Mouse (Mus musculus) liver, embryonic 14.5 days (tissue): ENCODE data around the gene Itpr1. TPM values are rescaled to one million over a fixed set of nuclear protein-coding genes. Genes with fewer than 3 reads are reported as not detected.

Source experiments
- ATAC-seq: fragments of 200-750 bp; cut with Nextera tagmentation; 2 replicates; pipeline ENCODE4 v1.8.0; 2017; ENCODE audit warnings: moderate number of reproducible peaks, mild to moderate bottlenecking, moderate library complexity; ENCODE audit not compliant: insufficient read depth
- DNase-seq, 3 experiments: peaks; one replicate each; pipeline ENCODE4 v3.0.0-alpha.2; 2012 to 2013; ENCODE audit warnings: low read depth in 3 of 3, low spot score in 3 of 3
- H3K27ac ChIP-seq: fragments of 300-500 bp; sonication (generic); 2 replicates; pipeline ENCODE4 v1.5.1; 2014; ENCODE audit warnings: moderate library complexity, mild to moderate bottlenecking, control low read depth, inconsistent platforms
- H3K27me3 ChIP-seq: fragments of 300-500 bp; sonication (generic); 2 replicates; pipeline ENCODE4 v1.6.1; 2014; ENCODE audit warnings: mild to moderate bottlenecking, low read length, moderate library complexity; ENCODE audit not compliant: control insufficient read depth, insufficient read depth
- H3K36me3 ChIP-seq: fragments of 300-500 bp; sonication (generic); replicated peaks from 2 replicates; pipeline ENCODE4 v1.6.1; 2014; ENCODE audit warnings: low read depth; ENCODE audit not compliant: control insufficient read depth, insufficient read depth
- H3K4me1 ChIP-seq, 2 experiments: fragments of 200-500 bp in 1 of 2; fragments of 300-500 bp in 1 of 2; sonication (generic) in 1 of 2; replicated peaks; 2 replicates each; pipeline ENCODE4 v1.6.1; 2012 to 2014; ENCODE audit warnings: antibody characterized with exemption in 1 of 2, inconsistent platforms in 1 of 2, low read length in 1 of 2; ENCODE audit not compliant: control insufficient read depth in 2 of 2, insufficient read depth in 2 of 2
- H3K4me2 ChIP-seq: fragments of 300-500 bp; sonication (generic); 2 replicates; pipeline ENCODE4 v1.6.1; 2014; ENCODE audit warnings: low read depth, mild to moderate bottlenecking, control low read depth, moderate library complexity
- H3K4me3 ChIP-seq, 2 experiments: fragments of 200-500 bp in 1 of 2; fragments of 300-500 bp in 1 of 2; sonication (generic) in 1 of 2; 2 replicates each; pipeline ENCODE4 v1.5.1; 2012 to 2014; ENCODE audit warnings: low read depth in 2 of 2, low read length in 2 of 2, mild to moderate bottlenecking in 2 of 2, control low read depth in 1 of 2, inconsistent platforms in 1 of 2, moderate library complexity in 1 of 2; ENCODE audit not compliant: insufficient read depth in 1 of 2
- H3K9ac ChIP-seq: fragments of 300-500 bp; sonication (generic); replicated peaks from 2 replicates; pipeline ENCODE4 v1.6.1; 2014; ENCODE audit warnings: mild to moderate bottlenecking, control low read depth, moderate library complexity
- H3K9me3 ChIP-seq: fragments of 300-500 bp; sonication (generic); 2 replicates; pipeline ENCODE4 v1.6.1; 2016; ENCODE audit warnings: low read length, mixed read lengths; ENCODE audit not compliant: control insufficient read depth
- CTCF ChIP-seq: IDR thresholded peaks from 2 replicates; pipeline ENCODE4 v1.5.1; 2016; ENCODE audit warnings: antibody characterized with exemption, low read depth, control low read depth
- EP300 ChIP-seq: IDR thresholded peaks from 2 replicates; pipeline ENCODE4 v1.6.1; 2016; ENCODE audit warnings: antibody characterized with exemption, low read depth
- WGBS: fragments of 180-500 bp; shearing (Covaris S2); extraction: QIAGEN DNeasy Blood & Tissue Kit; methylation state at CpG from one replicate; pipeline ENCODE4 v1.1.7; 2014; ENCODE audit not compliant: insufficient replicate concordance; 5-methylcytosine and 5-hydroxymethylcytosine counted together
- polyA plus RNA-seq, 2 experiments: library from polyadenylated mRNA; depleted of rRNA in 1 of 2; stranded (reverse) in 1 of 2; unstranded in 1 of 2; fragments of >200 nt; fragmentation: Nextera tagmentation in 1 of 2; extraction: Ambion mirVana in 1 of 2; gene quantifications; 2 replicates each; pipeline versions ENCODE4 v1.2.1 to v1.2.3; 2012 to 2014

The Itpr1 gene
- polyA plus RNA-seq, 2 experiments: 1.6 to 3.1 TPM

DNA sequence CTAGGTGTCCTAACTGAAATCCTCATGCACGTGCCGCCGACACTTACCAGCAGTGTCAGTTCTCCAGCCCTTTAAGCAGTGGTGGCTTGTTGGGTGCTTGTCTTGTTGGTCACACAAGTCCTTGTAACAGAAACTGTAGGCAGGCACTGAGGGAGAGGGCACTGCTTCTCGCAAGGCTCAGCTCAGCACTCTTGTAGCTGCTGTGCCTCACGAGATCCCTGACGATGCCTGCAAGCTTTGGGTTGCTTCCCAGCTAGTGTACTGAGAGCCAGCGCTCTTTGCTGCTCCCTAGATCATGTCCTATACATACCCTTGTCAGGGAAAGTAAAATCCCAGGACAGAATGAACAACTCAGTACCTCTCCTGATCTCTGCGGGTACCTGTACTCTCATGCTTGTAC lies 117.6 kb downstream of the Itpr1 start:
- H3K9me3 ChIP-seq: no peaks in the 10 kb centered on the region
- TF ChIP-seq CTCF: no peak
- TF ChIP-seq EP300: no peak
- no peak overlapping the region for H3K9ac ChIP-seq
- H3K27ac ChIP-seq: no peak overlapping the region
- ATAC-seq: no peak
- no peaks in the 10 kb centered on the region for H3K36me3 ChIP-seq
- H3K4me3 ChIP-seq: no peak overlapping the region
- no peak overlapping the region for H3K4me2 ChIP-seq
- DNase-seq: no peak
- no peaks in the 10 kb centered on the region for H3K27me3 ChIP-seq
- WGBS: 70% methylated on average over 8 of the region's 8 CpGs
- peaks cover 0 to 3% of the 10 kb centered on the region in 2 experiments; a peak in 2 of 4 replicates for H3K4me1 ChIP-seq

DNA sequence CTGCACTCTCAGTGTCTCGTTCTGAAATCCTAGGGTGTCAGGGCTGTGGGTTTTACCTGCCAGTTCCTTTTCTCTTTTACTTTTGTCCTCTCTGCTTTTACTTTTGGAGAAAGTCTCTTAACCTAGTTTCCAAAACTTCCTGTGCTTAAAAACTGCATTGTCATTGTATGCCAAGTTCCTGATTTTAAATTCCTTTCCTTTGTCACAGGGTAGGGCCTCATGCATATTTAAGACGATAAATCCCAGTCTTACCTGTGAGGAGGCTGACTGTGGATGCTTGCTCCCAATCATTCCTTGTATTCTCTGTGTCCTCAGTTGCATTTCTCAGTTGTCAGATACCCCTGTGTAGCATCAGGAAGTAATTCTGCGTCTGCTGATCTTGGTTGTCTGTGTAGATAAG lies 118.4 kb downstream of the Itpr1 start:
- H3K27ac ChIP-seq: no peak overlapping the region
- H3K9ac ChIP-seq: no peak overlapping the region
- ATAC-seq (no peak), DNase-seq (no peak)
- no peaks in the 10 kb centered on the region for H3K36me3 ChIP-seq
- WGBS: 18% methylated on average over 3 of the region's 3 CpGs
- no peak overlapping the region for H3K4me3 ChIP-seq
- H3K27me3 ChIP-seq: no peaks in the 10 kb centered on the region
- no peaks in the 10 kb centered on the region; a peak in 1 of 4 replicates for H3K4me1 ChIP-seq
- TF ChIP-seq EP300 (no peak), CTCF (no peak)
- H3K9me3 ChIP-seq: no peaks in the 10 kb centered on the region
- no peak overlapping the region for H3K4me2 ChIP-seq

DNA sequence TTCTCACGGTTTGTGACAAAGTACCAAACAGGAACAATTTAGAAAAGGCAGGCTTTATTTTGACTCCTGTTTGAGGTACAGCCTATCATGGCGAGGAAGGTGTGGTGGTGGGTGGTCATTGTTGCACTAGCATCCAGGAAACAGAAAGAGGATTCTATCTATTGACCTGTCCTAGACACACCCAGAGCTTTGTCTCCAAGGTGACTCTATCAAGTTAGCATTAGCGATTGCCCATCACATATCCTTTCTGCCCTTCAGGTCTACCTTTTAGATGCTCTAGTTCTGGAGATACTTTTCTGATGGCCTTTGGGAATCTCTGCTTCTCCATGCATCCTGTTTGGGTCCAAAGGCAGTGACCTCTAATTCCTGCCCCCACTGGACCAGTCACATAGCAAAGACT lies 121.2 kb downstream of the Itpr1 start:
- no peak for ATAC-seq
- H3K9ac ChIP-seq: no peak overlapping the region
- H3K27ac ChIP-seq: no peak overlapping the region
- no peak overlapping the region for H3K4me2 ChIP-seq
- H3K4me3 ChIP-seq: no peak overlapping the region
- H3K9me3 ChIP-seq: no peaks in the 10 kb centered on the region
- TF ChIP-seq EP300: no peak
- no peak for TF ChIP-seq CTCF
- H3K36me3 ChIP-seq: no peaks in the 10 kb centered on the region
- no peak for DNase-seq
- no peaks in the 10 kb centered on the region for H3K4me1 ChIP-seq
- 67% methylated on average over 3 of the region's 3 CpGs for WGBS
- no peaks in the 10 kb centered on the region for H3K27me3 ChIP-seq

DNA sequence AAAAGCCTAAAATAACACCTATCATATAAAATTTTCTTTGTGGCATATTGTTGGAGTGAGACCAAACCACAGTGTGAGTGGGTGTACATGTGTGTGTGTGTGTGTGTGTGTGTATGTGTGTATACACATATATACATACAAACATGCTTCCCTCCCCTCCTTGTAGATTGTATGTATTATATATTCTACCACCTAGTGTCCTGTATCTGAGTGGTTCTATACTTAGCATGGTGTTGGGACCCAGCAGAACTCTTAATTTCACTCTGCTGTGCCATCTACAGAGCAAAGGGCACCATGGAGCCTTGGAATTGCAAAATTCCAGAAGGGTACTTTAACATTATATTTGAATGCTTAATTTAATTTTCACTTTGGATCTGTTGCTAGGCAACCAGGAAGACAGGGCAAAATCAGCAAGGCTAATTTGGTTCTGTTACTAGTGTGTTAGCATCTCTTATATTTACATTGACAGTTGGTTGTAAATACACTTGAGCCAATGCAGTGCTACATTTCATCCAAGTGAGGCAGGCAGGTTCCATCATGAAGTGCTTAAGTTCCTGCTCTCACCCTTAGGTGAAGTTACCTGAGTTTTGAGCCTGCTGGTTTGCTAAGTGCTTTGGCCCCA lies 122.4 kb downstream of the Itpr1 start:
- Histone ChIP-seq H3K27me3 (no peaks in the 10 kb centered on the region), H3K9ac (no peak overlapping the region), H3K9me3 (no peaks in the 10 kb centered on the region), H3K36me3 (no peaks in the 10 kb centered on the region), H3K4me1 (no peaks in the 10 kb centered on the region), H3K4me2 (no peak overlapping the region), H3K27ac (no peak overlapping the region), H3K4me3 (no peak overlapping the region)
- no peak for DNase-seq
- no peak for TF ChIP-seq EP300
- TF ChIP-seq CTCF: no peak
- no peak for ATAC-seq

- no peak overlapping the region for H3K27ac ChIP-seq
- TF ChIP-seq CTCF: no peak
- TF ChIP-seq EP300: no peak
- H3K4me2 ChIP-seq: no peak overlapping the region
Measured at GRCm38 (mm10) chr6:108336506-108336905, 123.6 kb downstream of the Itpr1 start.

More at GRCm38 (mm10) chr6:108336506-108336905, 123.6 kb downstream of the Itpr1 start:
- Histone ChIP-seq H3K27me3 (no peaks in the 10 kb centered on the region), H3K9ac (no peak overlapping the region), H3K36me3 (no peaks in the 10 kb centered on the region), H3K9me3 (no peaks in the 10 kb centered on the region), H3K4me3 (no peak overlapping the region), H3K4me1 (no peaks in the 10 kb centered on the region)
- ATAC-seq (no peak), DNase-seq (no peak)
- WGBS: 74% methylated on average over 6 of the region's 6 CpGs
